Mouse (Mus musculus) liver, postnatal 0 days (tissue): Measurements from ENCODE around the gene Entpd8.

Experiments used
- CTCF ChIP-seq: sonication (generic); IDR thresholded peaks from 2 replicates; pipeline ENCODE4 v1.5.1; 2016; ENCODE audit warnings: antibody characterized with exemption, low read depth
- EP300 ChIP-seq: IDR thresholded peaks from 2 replicates; pipeline ENCODE4 v1.6.1; 2016; ENCODE audit warnings: antibody characterized with exemption, low read depth, mild to moderate bottlenecking

DNA sequence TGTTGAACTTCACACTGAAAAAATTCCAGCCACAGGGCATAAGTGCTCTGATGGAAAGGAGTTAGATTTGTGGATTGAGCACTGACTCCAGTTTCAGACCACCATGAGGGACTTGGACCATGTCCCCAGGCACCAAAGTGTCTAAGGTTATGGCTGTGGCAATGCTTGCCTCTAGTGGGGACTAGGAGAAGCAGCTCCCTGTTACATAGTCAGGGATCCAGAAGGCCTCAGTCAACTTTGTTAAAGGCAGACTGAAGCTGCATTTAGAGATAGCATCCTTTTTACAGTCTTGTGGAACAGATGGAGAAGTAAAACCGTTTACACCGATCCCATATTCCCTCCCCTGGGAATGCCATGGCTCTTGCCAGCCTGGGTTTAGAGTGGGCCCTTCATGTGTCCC lies 24.0 kb downstream of the Entpd8 start:
- TF ChIP-seq CTCF (no peak), EP300 (no peak)
